Mouse (Mus musculus) retina, embryonic 14.5 days (tissue): ENCODE measurements around the gene Rpl27.
A peak's percentile ranks its signal among the peaks of the same experiment; 100 is the strongest.
"Not testable (repeated sequence)": the region's sequence is repeated elsewhere in the genome, so short reads cannot be mapped to it uniquely, and the experiment has no call there.

Source experiments
- DNase-seq: peaks from one replicate; pipeline ENCODE4 v3.0.0-alpha.2; 2015; ENCODE audit warnings: low spot score

The Rpl27 gene

GRCm38 (mm10) chr11:101442127-101442693 lies at the start of gene Rpl27:
Gene Rpl27, plus strand, starts transcription at chr11:101442298.
- peak; percentile 99 for DNase-seq

- DNase-seq, result peak; percentile 90
Observed at GRCm38 (mm10) chr11:101395110-101395509, 47.0 kb upstream of the Rpl27 start.

- DNase-seq, result no peak
Observed at GRCm38 (mm10) chr11:101415306-101415705, 26.8 kb upstream of the Rpl27 start.

GRCm38 (mm10) chr11:101416433-101417100 lies 25.5 kb upstream of the Rpl27 start:
- peak; percentile 28 for DNase-seq

- DNase-seq, result peak; percentile 91
Observed at GRCm38 (mm10) chr11:101417101-101417855, 24.8 kb upstream of the Rpl27 start, which contains the start of gene Aarsd1. Gene Aarsd1, minus strand, starts transcription at chr11:101417615.

- DNase-seq, result no peak
Observed at GRCm38 (mm10) chr11:101418991-101419390, 23.1 kb upstream of the Rpl27 start.

GRCm38 (mm10) chr11:101419610-101420009 lies 22.5 kb upstream of the Rpl27 start:
- DNase-seq, result peak; percentile 45

- no peak for DNase-seq
Observed at GRCm38 (mm10) chr11:101420148-101420547, 21.9 kb upstream of the Rpl27 start.

- DNase-seq, result no peak
Observed at GRCm38 (mm10) chr11:101424105-101424851, 17.8 kb upstream of the Rpl27 start, which contains the start of gene Gm27029. Gene Gm27029, minus strand, starts transcription at chr11:101424796.

- peak; percentile 97 for DNase-seq
Observed at GRCm38 (mm10) chr11:101424925-101425813, 16.9 kb upstream of the Rpl27 start, which contains the start of the genes Rundc1 and Ptges3l. Gene Rundc1, plus strand, starts transcription at chr11:101425085. Gene Ptges3l, minus strand, starts transcription at chr11:101425333.

GRCm38 (mm10) chr11:101426165-101426564 lies 15.9 kb upstream of the Rpl27 start:
- DNase-seq, result no peak

- DNase-seq, result no peak
Observed at GRCm38 (mm10) chr11:101431327-101431726, 10.8 kb upstream of the Rpl27 start.

GRCm38 (mm10) chr11:101433396-101433795 lies 8.7 kb upstream of the Rpl27 start:
- no peak for DNase-seq

GRCm38 (mm10) chr11:101435831-101436230 lies 6.3 kb upstream of the Rpl27 start:
- DNase-seq, result no peak

- DNase-seq, result no peak
Observed at GRCm38 (mm10) chr11:101436916-101437315, 5.2 kb upstream of the Rpl27 start.

GRCm38 (mm10) chr11:101438006-101438405 lies 4.1 kb upstream of the Rpl27 start:
- DNase-seq, result not testable (repeated sequence)

- not testable (repeated sequence) for DNase-seq
Observed at GRCm38 (mm10) chr11:101441450-101442126, 510 bp upstream of the Rpl27 start.

- no peak for DNase-seq
Observed at GRCm38 (mm10) chr11:101442760-101443159, 662 bp downstream of the Rpl27 start.

GRCm38 (mm10) chr11:101446319-101446718 lies 4.2 kb downstream of the Rpl27 start:
- DNase-seq, result no peak

- DNase-seq, result not testable (repeated sequence)
Observed at GRCm38 (mm10) chr11:101446860-101447259, 4.8 kb downstream of the Rpl27 start.
